Mouse (Mus musculus) left cerebral cortex, postnatal 36 days (tissue): ENCODE results near the gene Gm49661. TPM values are rescaled to one million over a fixed set of nuclear protein-coding genes. Genes with fewer than 3 reads are reported as not detected.

Experiments
- DNase-seq, 2 experiments: peaks; one replicate each; pipeline ENCODE4 v3.0.0; 2021 to 2022; ENCODE audit warnings: low spot score in 2 of 2, mixed read lengths in 1 of 2
- intact Hi-C: fragments of 180-260 bp; cut with DNase I; formaldehyde crosslinking; loops from one replicate; pipeline ENCODE4 v1.15.1; 2025
- microRNA-seq: library from miRNA; unstranded; fragments of <30 nt; microRNA quantifications from one replicate; pipeline ENCODE4 v1.2.0, GENCODE M21; 2022
- total RNA-seq, 2 experiments: library from RNA; stranded (reverse); gene quantifications; 2 replicates each; pipeline ENCODE4 v1.2.3; 2021

The Gm49661 gene
- total RNA-seq, 2 experiments from 2014 or later, result 1.6 TPM; not detected in 1

DNA sequence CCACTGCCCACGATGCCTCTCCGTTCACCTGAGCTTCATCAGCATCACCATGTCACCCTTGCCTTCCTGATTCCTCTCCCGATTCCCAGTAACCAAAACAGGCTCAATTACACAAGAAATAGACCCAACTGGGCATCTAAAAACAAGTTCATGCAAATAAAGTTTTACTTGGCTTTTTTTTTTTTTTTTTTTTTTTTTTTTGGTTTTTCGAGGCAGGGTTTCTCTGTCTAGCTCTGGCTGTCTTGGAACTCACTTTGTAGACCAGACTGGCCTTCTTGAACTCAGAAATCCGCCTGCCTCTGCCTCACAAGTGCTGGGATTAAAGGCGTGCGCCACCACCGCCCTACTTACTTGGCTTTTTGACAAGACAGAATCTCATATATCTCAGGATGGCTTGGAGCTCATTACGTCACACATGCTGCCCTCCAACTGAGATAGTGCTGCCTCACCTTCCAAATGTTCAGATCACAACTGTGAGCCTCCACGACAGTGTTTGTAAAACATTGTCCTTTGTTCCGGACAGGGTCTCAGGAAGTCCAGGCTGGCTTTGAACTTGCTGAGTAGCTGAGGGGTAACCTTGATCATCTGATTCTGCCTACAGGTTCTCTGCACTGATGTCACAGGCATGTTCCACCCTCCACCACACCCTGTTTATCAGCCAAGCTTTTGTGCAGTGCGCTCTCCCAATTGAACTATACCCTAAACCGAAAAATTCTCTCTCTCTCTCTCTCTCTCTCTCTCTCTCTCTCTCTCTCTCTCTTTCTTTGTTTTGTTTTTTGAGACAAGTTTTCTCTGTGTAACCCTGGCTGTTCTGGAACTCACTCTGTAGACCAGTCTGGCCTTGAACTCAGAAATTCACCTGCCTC is 31.4 kb downstream of the Gm49661 start:
- DNase-seq, result no peak

DNA sequence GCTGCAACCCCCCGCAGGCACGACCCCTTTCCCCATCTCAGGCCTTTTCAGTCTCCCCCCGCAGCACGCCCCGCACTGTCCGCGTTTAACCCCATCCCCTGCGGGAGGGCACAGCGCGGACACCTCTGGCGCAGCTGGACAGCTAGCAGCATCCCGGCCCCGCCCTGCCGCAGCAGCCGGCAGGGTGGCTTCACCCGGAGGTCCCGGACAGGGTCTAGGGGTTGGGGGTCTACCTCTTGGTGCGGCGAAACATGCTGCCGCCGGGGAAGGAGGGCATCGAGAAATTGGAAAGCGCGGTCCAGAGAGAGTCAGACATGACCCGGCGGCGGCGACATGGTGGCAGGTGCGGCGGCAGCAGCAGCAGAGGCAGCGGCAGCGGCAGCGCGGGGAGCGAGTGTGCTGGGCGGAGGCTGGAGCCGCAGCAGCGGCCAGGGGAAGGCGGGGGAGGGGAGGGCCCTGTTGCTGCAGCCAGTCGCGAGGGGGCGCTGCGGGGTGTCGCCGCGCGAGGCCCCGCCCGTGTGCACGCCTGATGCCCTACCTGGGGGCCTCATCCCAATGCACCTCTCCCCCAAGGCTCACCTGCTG is 32.2 kb downstream of the Gm49661 start, which contains the start of gene Mast1:
Gene Mast1, minus strand, starts transcription at position 398 of the 585 bp plus-strand sequence.
- peak; percentile 68 to 82 for DNase-seq
- intact Hi-C loops, result no loop called here

More for the DNA sequence above, 31.4 kb downstream of the Gm49661 start:
- intact Hi-C loops, result no loop called here

DNA sequence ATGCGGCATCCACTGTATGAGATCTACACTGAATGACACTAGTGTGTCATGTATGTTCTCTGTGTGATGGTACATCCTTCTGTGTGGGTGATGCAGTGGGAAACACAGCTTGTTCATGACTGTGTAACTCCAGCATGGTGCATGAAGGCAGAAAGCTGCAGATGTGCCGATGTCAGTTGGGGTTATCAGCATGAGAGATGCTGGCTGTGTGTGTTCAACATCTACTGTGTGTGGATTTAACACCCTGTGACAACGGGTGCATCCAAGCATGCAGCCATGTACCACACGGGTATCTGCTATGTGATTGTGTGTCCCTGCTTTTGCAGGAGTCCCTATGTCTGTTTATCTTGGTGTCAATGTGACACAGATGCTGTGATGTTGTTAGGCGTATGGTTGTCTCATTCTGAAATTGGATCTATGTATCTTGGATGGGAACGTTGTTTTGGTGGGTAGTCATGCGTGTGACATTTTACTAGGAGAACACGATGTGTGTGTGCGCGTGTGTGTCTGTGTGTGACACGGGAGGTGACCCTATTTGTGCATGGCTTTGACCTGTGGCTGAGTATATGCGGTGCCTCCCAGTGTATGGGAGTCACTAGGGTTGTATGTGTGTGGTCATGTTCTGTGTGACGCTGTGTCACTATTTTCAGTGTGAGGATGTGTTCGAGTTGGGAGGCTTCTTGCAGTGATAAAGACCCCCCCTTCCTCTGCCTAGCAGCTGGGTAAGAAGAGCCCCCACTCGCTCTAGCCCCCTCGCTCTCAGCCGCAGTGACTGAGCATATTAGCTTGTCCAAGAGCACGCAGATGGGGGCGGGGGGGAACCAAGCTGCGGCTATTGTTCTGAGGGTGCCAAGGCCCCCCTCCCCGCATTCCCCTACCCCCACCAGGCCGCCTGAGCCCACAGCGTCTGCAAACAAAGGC is 32.9 kb downstream of the Gm49661 start:
- DNase-seq, result no peak
- intact Hi-C loops, result no loop called here

DNA sequence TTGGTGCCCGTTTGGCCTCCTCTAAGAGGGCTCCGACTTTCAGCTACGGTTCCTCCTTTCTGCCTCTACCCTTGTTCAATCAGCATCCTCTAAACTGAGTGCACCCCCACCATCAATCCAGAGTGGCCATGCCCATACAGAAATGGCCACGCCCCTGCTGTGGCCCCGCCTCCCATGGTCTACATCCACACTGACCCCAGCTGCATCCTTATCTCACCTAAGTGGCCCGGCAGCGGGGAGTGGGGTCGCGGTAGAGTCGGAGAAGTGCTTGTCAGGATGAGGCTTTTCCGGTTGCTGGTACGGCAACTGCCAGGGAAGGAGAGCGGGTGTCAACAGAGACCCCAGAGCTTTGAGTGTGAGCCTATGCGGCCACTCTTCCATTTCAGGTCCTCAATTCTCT is 33.7 kb downstream of the Gm49661 start:
- intact Hi-C loops, result no loop called here

DNA sequence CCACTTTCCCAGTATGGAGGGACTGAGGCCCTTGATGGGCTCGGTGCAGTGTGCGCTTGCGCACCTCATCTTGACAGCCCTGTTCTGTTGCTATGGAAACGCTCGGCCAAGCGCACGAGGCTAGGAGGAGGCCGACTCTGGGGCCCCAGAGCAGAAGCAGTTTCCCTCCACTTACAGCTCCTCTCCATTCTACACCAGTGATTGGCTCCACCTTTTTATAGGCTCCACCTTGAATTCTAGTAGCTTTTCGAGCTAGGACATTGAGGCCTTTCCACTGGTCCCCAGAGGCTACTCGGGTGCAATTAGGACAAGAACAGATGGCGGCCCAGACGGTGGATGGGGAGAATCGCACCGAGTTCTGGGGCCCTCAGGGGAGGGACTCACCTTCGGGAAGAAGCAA is 34.4 kb downstream of the Gm49661 start:
- intact Hi-C loops, result no loop called here
- peak; percentile 43 to 55 for DNase-seq

More for the DNA sequence above, 33.7 kb downstream of the Gm49661 start:
- no peak for DNase-seq

DNA sequence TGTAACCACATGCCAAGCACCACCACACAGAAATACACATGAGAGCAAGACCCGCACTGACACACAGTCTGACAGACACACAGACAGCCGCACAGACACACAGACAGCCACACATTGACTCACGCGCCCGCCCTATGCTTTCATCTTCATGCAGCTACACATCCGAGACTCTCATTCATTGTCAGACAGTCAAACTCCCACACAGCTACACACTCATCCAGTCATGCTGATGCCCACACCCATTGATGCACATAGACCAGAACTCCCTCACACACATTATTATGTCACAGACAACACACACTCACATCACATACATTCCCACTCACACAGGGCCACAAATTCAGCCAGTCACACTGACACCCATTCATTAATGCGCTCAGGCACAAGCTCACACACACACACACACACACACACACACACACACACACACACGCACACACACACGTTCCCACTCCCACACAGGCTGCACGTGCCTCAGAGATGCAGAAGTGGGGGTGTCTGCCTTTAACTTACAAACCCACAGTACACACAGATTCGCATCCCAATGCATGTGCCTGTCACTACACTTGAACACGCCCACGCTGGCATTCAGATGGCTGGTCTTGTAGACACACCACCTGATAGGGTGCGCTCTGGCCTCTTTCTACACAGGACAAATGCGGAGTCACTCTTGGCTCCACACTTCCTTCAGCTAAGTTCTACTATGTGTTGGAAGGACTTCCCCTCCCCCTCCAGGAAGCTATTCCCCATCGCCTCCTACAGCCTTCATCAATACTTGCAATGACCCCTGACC is 35.3 kb downstream of the Gm49661 start:
- peak; percentile 39 to 41 for DNase-seq

DNA sequence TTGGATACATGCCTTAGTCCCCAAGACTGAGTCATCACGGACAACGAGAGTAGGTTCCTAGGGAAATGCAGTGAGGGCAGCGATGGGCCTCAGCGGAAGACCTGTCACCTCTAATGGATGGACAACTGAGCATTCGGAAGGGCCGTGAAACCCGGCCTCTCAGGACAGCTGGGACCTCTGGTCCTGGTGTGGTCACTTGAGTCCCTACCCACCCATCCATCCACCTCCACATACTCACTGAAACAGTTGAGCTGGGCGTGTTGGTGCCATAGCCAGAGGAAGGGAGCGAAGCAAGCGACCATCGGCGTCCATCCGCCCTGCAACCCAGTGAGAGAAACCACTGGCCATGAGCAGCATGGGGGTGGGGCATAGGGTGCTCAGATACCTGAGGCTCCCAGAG is 38.7 kb downstream of the Gm49661 start:
- intact Hi-C loops, result no loop called here
- DNase-seq, result no peak

More for the DNA sequence above, 35.3 kb downstream of the Gm49661 start:
- intact Hi-C loops, result no loop called here

DNA sequence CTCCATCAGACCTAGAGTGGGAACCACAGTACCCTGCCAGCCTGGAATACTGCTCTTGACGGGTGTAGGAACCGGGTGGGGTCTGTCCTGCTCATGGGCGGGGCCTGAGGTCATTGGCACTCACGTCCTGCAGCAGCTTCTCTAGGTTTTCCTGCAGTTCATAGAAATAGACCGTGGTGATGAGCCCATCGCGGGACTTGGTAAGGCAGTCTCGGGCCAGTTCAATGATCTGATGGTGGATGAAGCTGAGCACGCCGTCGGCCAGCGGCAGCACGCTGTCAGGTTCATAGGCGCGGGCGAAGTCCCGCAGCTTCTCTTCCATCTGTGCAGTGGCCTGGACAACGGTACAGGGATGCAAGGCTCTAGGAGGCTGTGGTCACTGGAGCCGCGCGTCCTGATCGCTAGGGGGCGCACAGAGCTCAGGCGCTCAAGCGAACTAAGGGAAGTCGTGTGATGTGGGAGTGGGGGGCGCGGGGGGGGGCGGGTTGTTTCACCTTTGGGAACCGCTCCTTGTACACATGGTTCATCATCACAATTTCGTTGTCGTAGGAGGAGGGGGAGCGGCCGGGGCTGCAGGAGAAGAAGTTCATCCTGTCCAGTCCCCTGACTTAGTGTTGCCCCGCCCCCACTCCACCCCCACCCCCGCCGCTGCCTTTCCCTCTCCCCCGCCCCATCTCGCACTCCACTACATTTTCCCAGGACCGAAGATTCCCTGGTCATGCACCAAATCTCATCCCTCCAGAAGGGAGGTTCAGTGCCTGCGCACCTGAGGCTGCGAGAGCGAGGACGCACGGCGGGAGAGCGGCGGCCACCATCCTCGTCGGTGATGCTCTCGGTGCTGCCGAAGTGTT is 40.6 kb downstream of the Gm49661 start:
- DNase-seq, result peak; percentile 60 to 68
- intact Hi-C loops, result no loop called here

DNA sequence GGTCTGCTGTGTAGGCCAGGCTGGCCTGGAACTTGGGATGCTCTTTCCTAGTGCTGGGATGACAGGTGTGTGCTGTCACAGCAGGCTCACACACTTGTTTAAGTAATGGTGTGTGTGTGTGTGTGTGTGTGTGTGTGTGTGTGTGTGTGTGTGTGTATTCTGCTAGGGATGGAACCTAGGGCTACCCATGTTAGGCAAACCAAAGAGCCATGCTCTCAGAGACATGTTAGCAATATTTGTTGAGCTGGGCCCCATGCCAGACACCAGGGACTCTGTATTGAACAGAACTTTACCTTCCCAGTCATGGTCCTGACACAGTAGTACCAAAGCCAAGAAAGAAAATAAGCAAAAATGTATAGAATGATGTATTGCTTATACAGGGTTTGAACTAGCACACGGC is 41.7 kb downstream of the Gm49661 start:
- DNase-seq, result no peak
- intact Hi-C loops, result no loop called here

DNA sequence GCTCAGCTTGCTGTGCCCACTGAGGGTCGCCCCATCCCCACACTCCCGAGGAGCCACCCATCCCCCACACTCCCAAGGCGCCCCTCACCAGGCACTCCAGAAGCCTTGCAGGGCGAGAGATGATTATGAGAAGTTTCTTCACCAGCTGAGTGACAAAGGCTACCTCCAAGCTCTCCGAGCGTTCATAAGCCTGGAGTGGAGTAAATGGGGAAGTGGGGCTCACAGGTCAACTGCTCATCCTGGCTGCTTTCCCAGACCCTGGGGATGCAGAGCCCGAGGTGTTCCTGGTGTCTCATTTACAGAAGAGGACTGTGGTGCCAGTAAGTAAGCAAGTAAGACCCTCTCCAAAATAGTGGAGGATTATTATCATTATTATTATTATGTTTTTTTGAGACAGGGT is 43.7 kb downstream of the Gm49661 start:
- no peak for DNase-seq
- intact Hi-C loops, result no loop called here

DNA sequence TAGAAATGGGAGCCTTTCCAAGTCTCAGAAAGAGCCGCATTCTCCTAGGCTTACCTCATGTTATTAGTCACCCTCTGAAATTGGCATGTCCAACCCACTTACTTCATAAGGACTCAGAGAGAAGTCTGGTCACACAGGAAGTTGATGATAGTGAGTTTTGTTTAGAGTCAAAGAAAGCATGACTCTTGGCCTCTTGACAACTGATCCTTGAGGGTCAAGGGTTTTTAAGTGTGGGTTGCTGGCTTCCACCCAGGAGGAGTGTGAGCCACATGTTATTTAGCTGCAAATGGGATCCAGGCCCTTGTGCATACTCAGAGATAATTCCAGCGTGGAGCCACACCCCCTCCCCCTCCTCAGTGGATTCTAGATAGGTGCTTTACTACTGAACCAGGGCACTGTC is 47.6 kb downstream of the Gm49661 start:
- intact Hi-C loops, result no loop called here
- no peak for DNase-seq

DNA sequence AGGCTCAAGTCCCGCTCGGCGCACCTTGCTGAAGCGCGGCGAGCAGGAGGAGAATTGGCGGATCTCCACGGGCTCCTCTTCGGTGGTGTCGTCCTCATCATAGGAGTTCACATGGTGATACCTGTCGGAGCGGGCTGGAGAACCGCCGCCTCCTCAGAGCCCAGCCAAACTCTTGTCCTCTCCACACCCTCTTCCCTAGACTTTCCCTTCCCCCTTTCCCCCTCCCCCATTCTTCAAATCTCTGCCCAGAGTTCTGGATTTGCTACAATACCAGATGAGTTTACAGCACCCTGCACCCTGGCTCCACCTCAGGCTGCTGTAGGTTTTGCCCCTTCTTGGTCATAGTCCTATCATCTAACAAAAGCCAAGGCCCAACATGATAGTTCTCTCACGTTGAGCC is 50.6 kb downstream of the Gm49661 start:
- no peak for DNase-seq
- intact Hi-C loops, result no loop called here

DNA sequence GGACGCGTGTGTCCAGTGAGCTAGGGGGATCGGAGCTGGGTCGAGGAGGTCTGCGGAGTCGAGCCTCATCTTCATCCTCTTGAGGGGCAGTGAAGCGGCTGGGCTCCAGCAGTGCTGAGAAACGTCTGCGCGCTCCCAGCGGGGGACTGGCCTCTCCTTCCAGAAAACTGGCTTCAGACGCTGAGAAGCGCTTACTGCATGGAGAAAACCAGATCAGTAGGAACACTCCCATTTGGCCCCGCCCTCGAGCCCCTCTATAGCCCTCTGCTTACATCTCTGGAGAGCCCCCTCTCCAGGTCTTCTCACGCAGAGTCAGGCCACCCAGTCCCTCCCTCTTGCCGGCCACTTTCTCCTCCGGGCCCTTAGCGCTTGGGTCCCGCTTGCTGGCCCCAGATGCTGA is 51.5 kb downstream of the Gm49661 start:
- no peak for DNase-seq
- intact Hi-C loops, result no loop called here

Small RNA genes within 50 kb of the gene (microRNA-seq; reads per million reads assigned to microRNA genes)
- gene Gm24197, result 2.5 reads per million, percentile 3 among the genes with 10 or more reads in this experiment

Other genes starting within 250 kb of the Gm49661 start
- not detected for gene G430095P16Rik, start 246.4 kb downstream of the Gm49661 start, total RNA-seq
- gene Nfix, start 169.1 kb downstream of the Gm49661 start, total RNA-seq, result 100 to 1,000 TPM; 303 to 353 TPM
- gene Dand5, start 146.6 kb downstream of the Gm49661 start, total RNA-seq, result 10 to 100 TPM; 10.3 to 10.9 TPM
- 10 to 100 TPM; 26.3 to 26.9 TPM for gene Gadd45gip1, start 137.9 kb downstream of the Gm49661 start, total RNA-seq
- 10 to 100 TPM; 77.9 to 78.8 TPM for gene Rad23a, start 128.8 kb downstream of the Gm49661 start, total RNA-seq
- 100 to 1,000 TPM; 435 to 511 TPM for gene Calr, start 122.5 kb downstream of the Gm49661 start, total RNA-seq
- 10 to 100 TPM; 46.2 to 47.8 TPM for gene Farsa, start 112.4 kb downstream of the Gm49661 start, total RNA-seq
- 1 to 10 TPM; 8.3 TPM for gene Syce2, start 97.3 kb downstream of the Gm49661 start, total RNA-seq
- gene Gcdh, start 75.5 kb downstream of the Gm49661 start, total RNA-seq, result 10 to 100 TPM; 29.6 to 42.4 TPM
- gene Klf1, start 67.5 kb downstream of the Gm49661 start, total RNA-seq, result not detected
- gene Dnase2a, start 60.9 kb downstream of the Gm49661 start, total RNA-seq, result 1 to 10 TPM; 3.1 to 4.1 TPM
- 10 to 100 TPM; 85.9 to 94.2 TPM for gene Mast1, start 32.1 kb downstream of the Gm49661 start, total RNA-seq
- gene Rtbdn, start 22.4 kb downstream of the Gm49661 start, total RNA-seq, result 1 to 10 TPM in 1 of 2 experiments, under 1 TPM in 1; 0.84 to 1.7 TPM
- gene Prdx2, start 154 bp upstream of the Gm49661 start, total RNA-seq, result 100 to 1,000 TPM; 324 to 340 TPM
- 10 to 100 TPM; 41.2 to 55.4 TPM for gene Rnaseh2a, start 334 bp upstream of the Gm49661 start, total RNA-seq
- 100 to 1,000 TPM in 1 of 2 experiments, 10 to 100 TPM in 1; 43.2 to 133 TPM for gene Junb, start 9.3 kb upstream of the Gm49661 start, total RNA-seq
- 10 to 100 TPM in 1 of 2 experiments, 1 to 10 TPM in 1; 8.2 to 10.0 TPM for gene Hook2, start 21.2 kb upstream of the Gm49661 start, total RNA-seq
- not detected for gene Best2, start 45.1 kb upstream of the Gm49661 start, total RNA-seq
- gene Asna1, start 55.8 kb upstream of the Gm49661 start, total RNA-seq, result 100 to 1,000 TPM; 119 to 143 TPM
- 100 to 1,000 TPM; 124 to 132 TPM for gene Trir, start 57.4 kb upstream of the Gm49661 start, total RNA-seq
- gene Tnpo2, start 67.5 kb upstream of the Gm49661 start, total RNA-seq, result 100 to 1,000 TPM; 160 to 169 TPM
- gene Fbxw9, start 90.6 kb upstream of the Gm49661 start, total RNA-seq, result 10 to 100 TPM; 21.7 to 22.8 TPM
- not detected for gene Gm5741, start 98.5 kb upstream of the Gm49661 start, total RNA-seq
- 10 to 100 TPM; 64.4 to 68.5 TPM for gene Dhps, start 102.3 kb upstream of the Gm49661 start, total RNA-seq
- 10 to 100 TPM; 48.2 to 54.8 TPM for gene Wdr83os, start 111.3 kb upstream of the Gm49661 start, total RNA-seq
- gene Wdr83, start 111.9 kb upstream of the Gm49661 start, total RNA-seq, result 10 to 100 TPM; 26.0 to 28.9 TPM
- gene Man2b1, start 113.8 kb upstream of the Gm49661 start, total RNA-seq, result 10 to 100 TPM; 36.6 to 38.2 TPM
- 1 to 10 TPM; 6.7 to 8.7 TPM for gene Zfp791, start 153.7 kb upstream of the Gm49661 start, total RNA-seq
- gene Cks1brt, start 182.5 kb upstream of the Gm49661 start, total RNA-seq, result not detected